Mouse (Mus musculus) midbrain, embryonic 10.5 days (tissue): ENCODE measurements around the gene Slc44a5. TPM values are rescaled to one million over a fixed set of nuclear protein-coding genes. Genes with fewer than 3 reads are reported as not detected.
"Not testable (repeated sequence)": the region's sequence is repeated elsewhere in the genome, so short reads cannot be mapped to it uniquely, and the experiment has no call there.

ENCODE experiments used
- DNase-seq: peaks from one replicate; pipeline ENCODE4 v3.0.0-alpha.2; 2017; ENCODE audit warnings: low spot score
- H3K27ac ChIP-seq: fragments of 300-500 bp; sonication (generic); replicated peaks from 2 replicates; pipeline ENCODE4 v1.5.1; 2016; ENCODE audit warnings: mild to moderate bottlenecking
- H3K27me3 ChIP-seq: fragments of 300-500 bp; sonication (generic); 2 replicates; pipeline ENCODE4 v1.6.1; 2016; ENCODE audit warnings: low read depth, mild to moderate bottlenecking; ENCODE audit not compliant: poor library complexity, severe bottlenecking
- H3K36me3 ChIP-seq: fragments of 300-500 bp; sonication (generic); 2 replicates; pipeline ENCODE4 v1.6.1; 2016; ENCODE audit warnings: mild to moderate bottlenecking, moderate library complexity
- H3K4me1 ChIP-seq: fragments of 300-500 bp; sonication (generic); 2 replicates; pipeline ENCODE4 v1.6.1; 2016
- H3K4me3 ChIP-seq: fragments of 300-500 bp; sonication (generic); 2 replicates; pipeline ENCODE4 v1.5.1; 2016; ENCODE audit warnings: mild to moderate bottlenecking, moderate library complexity
- H3K9me3 ChIP-seq: fragments of 300-500 bp; sonication (generic); replicated peaks from 2 replicates; pipeline ENCODE4 v1.6.1; 2016; ENCODE audit warnings: mild to moderate bottlenecking
- WGBS: fragments of 180-500 bp; shearing (Covaris S2); methylation state at CpG from one replicate; pipeline ENCODE4 v1.1.7; 2016; 5-methylcytosine and 5-hydroxymethylcytosine counted together
- polyA plus RNA-seq: library from polyadenylated mRNA; unstranded; fragments of >200 nt; fragmentation: Nextera tagmentation; extraction: Ambion mirVana; gene quantifications from 2 replicates; pipeline ENCODE4 v1.2.1, GENCODE M21; 2016

Gene Slc44a5
- polyA plus RNA-seq, 1 experiment from 2014 or later, result 3.6 TPM

GRCm38 (mm10) chr3:153975791-153976190, 2.6 kb downstream of the Slc44a5 start:
- DNase-seq, result no peak
- Histone ChIP-seq H3K27ac (no peak overlapping the region), H3K36me3 (no peaks in the 10 kb centered on the region), H3K27me3 (peaks cover 56% of the 10 kb centered on the region), H3K9me3 (no peaks in the 10 kb centered on the region), H3K4me1 (peaks cover 31% of the 10 kb centered on the region), H3K4me3 (no peak overlapping the region)
- 76% methylated on average over 7 of the region's 7 CpGs for WGBS

DNA sequence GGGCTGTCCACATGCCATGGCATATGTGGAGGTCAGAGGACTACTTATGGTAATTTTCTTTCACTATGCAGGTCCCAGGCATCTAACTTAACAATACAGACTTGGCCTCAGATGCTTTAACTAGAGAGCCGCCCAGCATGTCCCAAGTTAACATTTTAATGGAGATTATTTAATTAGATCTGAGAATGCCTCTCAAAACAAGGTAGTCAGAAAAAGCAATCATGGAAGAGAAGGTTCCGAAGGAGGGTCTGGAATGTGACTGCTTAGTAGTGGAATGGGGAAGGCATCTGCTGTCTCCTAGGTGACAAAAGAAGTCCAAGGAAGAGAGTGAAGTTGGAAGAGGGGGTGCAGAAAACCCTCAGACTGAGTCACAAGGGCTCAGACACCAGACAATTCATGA, 7.4 kb downstream of the Slc44a5 start:
- H3K9me3 ChIP-seq, result no peaks in the 10 kb centered on the region
- H3K4me3 ChIP-seq, result no peak overlapping the region
- H3K27me3 ChIP-seq, result peaks cover 9% of the 10 kb centered on the region; the same call in 1 of the 2 replicates
- peaks cover 5% of the 10 kb centered on the region for H3K4me1 ChIP-seq
- no peaks in the 10 kb centered on the region for H3K36me3 ChIP-seq
- H3K27ac ChIP-seq, result no peak overlapping the region
- DNase-seq, result no peak
- 51% methylated on average over 2 of the region's 2 CpGs for WGBS

- no peaks in the 10 kb centered on the region for H3K36me3 ChIP-seq
- H3K9me3 ChIP-seq, result no peaks in the 10 kb centered on the region
- H3K27ac ChIP-seq, result no peak overlapping the region
- H3K4me1 ChIP-seq, result 0 out of 2 replicates have a peak, but pooled peaks cover 3% of the 10 kb centered on the region
- no peak overlapping the region for H3K4me3 ChIP-seq
- DNase-seq, result peak; percentile 36
- no peaks in the 10 kb centered on the region for H3K27me3 ChIP-seq
- WGBS, result 61% methylated on average over 10 of the region's 10 CpGs
Observed at GRCm38 (mm10) chr3:153984428-153985340, 11.4 kb downstream of the Slc44a5 start.

DNA sequence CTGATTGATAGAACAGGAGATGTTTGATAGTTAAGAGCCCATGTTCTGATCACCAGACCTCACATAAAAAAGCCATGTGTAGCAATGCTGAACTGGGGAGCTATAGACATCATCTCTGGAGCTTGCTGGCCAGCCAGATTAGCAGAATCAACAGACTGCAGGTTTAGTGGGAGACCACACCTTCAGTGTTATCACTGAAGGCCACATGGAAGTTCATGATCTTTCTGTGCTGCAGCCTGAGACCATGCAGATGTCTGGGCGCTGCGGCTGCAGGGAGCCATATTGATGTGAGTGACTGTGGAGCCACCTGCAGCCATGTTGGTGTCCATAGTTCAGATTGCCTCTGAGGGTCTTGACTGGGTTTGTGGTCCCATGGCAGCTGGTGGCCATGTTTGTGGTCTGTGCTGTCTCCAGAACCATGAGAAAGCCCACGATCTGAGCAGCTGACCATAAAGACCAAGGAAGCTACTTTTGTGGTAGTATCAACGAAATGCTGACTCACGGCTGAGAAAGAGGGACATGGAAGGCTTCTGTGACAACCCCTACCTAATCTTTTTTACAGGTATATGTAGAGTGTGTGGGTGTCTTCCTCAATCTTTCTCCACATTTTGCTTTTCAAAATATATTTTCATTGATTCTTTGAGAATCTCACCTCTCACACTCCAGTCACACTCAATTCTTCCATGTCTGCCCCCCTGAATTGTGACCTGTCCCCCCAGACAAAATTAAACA, 26.7 kb downstream of the Slc44a5 start:
- no peaks in the 10 kb centered on the region for H3K36me3 ChIP-seq
- no peak overlapping the region for H3K27ac ChIP-seq
- no peak for DNase-seq
- no peak overlapping the region for H3K4me3 ChIP-seq
- H3K9me3 ChIP-seq, result no peaks in the 10 kb centered on the region
- WGBS, result 94% methylated on average over 5 of the region's 5 CpGs
- no peaks in the 10 kb centered on the region for H3K27me3 ChIP-seq
- H3K4me1 ChIP-seq, result no peaks in the 10 kb centered on the region

DNA sequence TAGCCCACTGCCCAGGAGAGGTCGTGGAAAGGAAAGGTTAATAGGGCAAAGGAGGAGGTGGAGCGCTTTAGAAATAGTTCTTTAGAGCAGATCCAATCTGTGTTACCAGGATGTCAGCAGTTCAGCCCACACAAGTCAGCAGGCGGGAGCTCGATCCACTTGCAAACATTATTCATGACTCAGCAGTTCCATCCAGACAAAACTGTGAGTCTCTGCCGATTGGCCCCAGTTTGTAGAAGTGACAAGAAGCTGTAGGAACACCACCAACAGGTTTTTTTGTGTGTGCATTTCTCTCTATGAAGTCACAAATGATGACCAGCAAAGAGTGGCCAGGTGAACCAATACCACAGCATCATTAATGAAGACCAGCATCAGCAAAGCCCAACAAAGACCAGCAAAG, 28.1 kb downstream of the Slc44a5 start:
- DNase-seq, result no peak
- Histone ChIP-seq H3K27ac (no peak overlapping the region), H3K4me3 (no peak overlapping the region)

GRCm38 (mm10) chr3:154046876-154047275, 73.6 kb downstream of the Slc44a5 start:
- Histone ChIP-seq H3K9me3 (no peaks in the 10 kb centered on the region), H3K27me3 (no peaks in the 10 kb centered on the region), H3K27ac (no peak overlapping the region), H3K36me3 (no peaks in the 10 kb centered on the region), H3K4me3 (no peak overlapping the region), H3K4me1 (no peaks in the 10 kb centered on the region)
- WGBS, result 90% methylated on average over 4 of the region's 4 CpGs
- no peak for DNase-seq

More for the DNA sequence above, 28.1 kb downstream of the Slc44a5 start:
- Histone ChIP-seq H3K36me3 (no peaks in the 10 kb centered on the region), H3K4me1 (peaks cover 7% of the 10 kb centered on the region; the same call in 1 of the 2 replicates), H3K27me3 (no peaks in the 10 kb centered on the region), H3K9me3 (no peaks in the 10 kb centered on the region)
- WGBS, result 82% methylated on average over 5 of the region's 5 CpGs

- 83% methylated on average over 7 of the region's 7 CpGs for WGBS
- H3K9me3 ChIP-seq, result no peaks in the 10 kb centered on the region
Observed at GRCm38 (mm10) chr3:154053331-154053730, 80.1 kb downstream of the Slc44a5 start.

DNA sequence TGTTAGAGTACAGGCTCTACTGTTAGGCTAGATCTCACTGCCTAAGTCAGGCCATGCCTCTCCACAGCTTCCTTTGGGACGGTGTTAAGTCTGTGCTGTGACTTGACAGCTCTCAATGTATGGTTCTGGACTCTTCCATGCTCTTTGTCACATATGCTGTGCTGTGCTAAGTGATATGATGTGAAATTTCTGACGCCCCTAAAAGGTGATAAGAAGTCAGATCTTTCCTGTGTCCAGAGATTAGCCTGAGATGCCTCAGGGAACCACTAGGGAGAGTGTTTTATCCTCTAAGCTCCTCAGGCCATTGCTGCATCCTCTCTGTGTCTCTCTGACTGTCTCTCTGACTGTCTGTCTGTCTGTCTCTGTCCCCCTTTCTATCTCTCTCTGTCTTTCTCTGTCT, 84.2 kb downstream of the Slc44a5 start:
- H3K27me3 ChIP-seq, result no peaks in the 10 kb centered on the region
- no peaks in the 10 kb centered on the region for H3K9me3 ChIP-seq
- H3K4me3 ChIP-seq, result no peak overlapping the region
- H3K4me1 ChIP-seq, result 0 out of 2 replicates have a peak, but pooled peaks cover 5% of the 10 kb centered on the region
- 86% methylated on average over 2 of the region's 2 CpGs for WGBS
- H3K36me3 ChIP-seq, result no peaks in the 10 kb centered on the region
- DNase-seq, result no peak
- no peak overlapping the region for H3K27ac ChIP-seq

More at GRCm38 (mm10) chr3:154053331-154053730, 80.1 kb downstream of the Slc44a5 start:
- Histone ChIP-seq H3K4me3 (no peak overlapping the region), H3K36me3 (no peaks in the 10 kb centered on the region), H3K27me3 (no peaks in the 10 kb centered on the region), H3K27ac (no peak overlapping the region), H3K4me1 (no peaks in the 10 kb centered on the region)
- DNase-seq, result no peak

DNA sequence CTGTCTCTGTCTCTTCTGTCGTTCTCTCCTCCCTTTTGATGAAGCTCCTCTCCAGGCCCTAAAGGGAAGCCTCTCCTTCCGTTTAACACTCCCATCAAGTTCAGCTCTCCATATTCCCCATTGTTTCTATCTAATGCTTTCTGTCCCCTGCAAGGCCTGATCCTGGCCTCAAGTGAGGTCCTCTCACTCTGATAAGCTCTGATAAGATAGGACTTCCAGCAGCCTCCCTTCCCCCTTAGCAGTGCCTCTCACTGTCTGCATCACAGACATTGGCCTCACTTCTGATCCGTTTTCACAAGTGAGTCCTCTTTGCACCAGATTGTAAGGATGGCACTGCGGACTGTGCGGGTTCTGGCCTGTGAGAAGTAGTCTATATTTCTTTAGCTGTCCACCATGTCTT, 85.0 kb downstream of the Slc44a5 start:
- no peaks in the 10 kb centered on the region for H3K27me3 ChIP-seq
- H3K4me1 ChIP-seq, result 0 out of 2 replicates have a peak, but pooled peaks cover 5% of the 10 kb centered on the region
- H3K9me3 ChIP-seq, result no peaks in the 10 kb centered on the region
- WGBS, result 81% methylated on average over 5 of the region's 5 CpGs
- no peak for DNase-seq
- H3K36me3 ChIP-seq, result no peaks in the 10 kb centered on the region
- no peak overlapping the region for H3K4me3 ChIP-seq
- no peak overlapping the region for H3K27ac ChIP-seq

DNA sequence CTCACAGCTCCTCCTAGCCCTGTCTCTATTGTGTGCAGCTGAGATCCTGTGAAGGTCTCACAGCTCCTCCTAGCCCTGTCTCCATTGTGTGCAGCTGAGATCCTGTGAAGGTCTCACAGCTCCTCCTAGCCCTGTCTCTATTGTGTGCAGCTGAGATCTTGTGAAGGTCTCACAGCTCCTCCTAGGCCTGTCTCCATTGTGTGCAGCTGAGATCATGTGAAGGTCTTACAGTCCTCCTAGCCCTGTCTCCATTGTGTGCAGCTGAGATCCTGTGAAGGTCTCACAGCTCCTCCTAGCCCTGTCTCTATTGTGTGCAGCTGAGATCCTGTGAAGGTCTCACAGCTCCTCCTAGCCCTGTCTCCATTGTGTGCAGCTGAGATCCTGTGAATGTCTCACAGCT, 98.8 kb downstream of the Slc44a5 start:
- not testable (repeated sequence) for H3K9me3 ChIP-seq, H3K4me3 ChIP-seq, H3K36me3 ChIP-seq, H3K27ac ChIP-seq, H3K4me1 ChIP-seq, H3K27me3 ChIP-seq, DNase-seq

DNA sequence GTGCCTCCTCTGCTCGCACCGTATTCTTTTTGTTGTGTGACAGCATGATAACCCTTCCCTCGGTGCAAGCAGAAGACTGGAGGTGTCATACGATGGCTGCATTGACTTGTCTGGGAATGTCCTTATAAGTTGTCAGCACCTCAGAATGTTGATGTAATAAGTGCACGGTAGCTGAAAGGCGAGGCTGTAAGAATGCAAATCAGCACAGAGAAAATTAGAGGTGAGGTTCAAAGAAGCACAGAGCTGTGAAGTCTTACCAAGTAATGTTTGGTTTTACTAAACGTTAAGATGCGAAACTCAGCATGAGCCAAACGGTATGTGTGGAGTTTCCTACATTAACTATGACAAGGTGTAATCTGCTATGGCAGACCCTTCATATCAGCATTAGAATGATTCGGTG, 102.5 kb downstream of the Slc44a5 start:
- Histone ChIP-seq H3K9me3 (no peaks in the 10 kb centered on the region), H3K4me1 (peaks cover 3% of the 10 kb centered on the region), H3K27ac (no peak overlapping the region), H3K36me3 (no peaks in the 10 kb centered on the region), H3K4me3 (no peak overlapping the region), H3K27me3 (no peaks in the 10 kb centered on the region)
- DNase-seq, result no peak
- WGBS, result 91% methylated on average over 10 of the region's 10 CpGs

DNA sequence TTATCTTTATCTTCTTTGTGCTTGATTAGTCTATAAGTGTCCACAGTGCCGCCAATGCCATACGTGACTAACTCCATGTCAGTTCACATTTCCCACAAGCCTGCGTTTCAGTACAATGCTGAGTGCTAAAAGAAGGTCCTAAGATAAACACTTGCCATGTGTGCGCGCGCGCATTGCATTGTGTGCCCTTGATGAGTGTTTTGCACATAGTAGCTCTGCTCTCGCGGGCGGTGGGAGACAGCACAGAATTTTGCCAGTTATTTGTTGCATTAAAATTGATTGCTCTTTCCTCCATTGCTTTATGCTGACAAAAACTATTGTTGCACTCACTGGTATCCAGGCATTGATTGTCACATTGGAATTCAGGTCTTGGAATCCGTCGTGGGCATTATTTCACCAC, 108.5 kb downstream of the Slc44a5 start:
- Histone ChIP-seq H3K27ac (0 out of 2 replicates have a peak overlapping the region, but pooled peaks have one; percentile 65), H3K27me3 (no peaks in the 10 kb centered on the region), H3K4me1 (peaks cover 30% of the 10 kb centered on the region), H3K4me3 (no peak overlapping the region), H3K36me3 (no peaks in the 10 kb centered on the region), H3K9me3 (no peaks in the 10 kb centered on the region)
- DNase-seq, result peak; percentile 27
- WGBS, result 74% methylated on average over 12 of the region's 12 CpGs

- no peak for DNase-seq
- H3K9me3 ChIP-seq, result no peaks in the 10 kb centered on the region
- 44% methylated on average over 9 of the region's 9 CpGs for WGBS
- H3K27me3 ChIP-seq, result no peaks in the 10 kb centered on the region
- H3K36me3 ChIP-seq, result no peaks in the 10 kb centered on the region
- H3K27ac ChIP-seq, result peak overlapping the region; percentile 65
- no peak overlapping the region for H3K4me3 ChIP-seq
- H3K4me1 ChIP-seq, result peaks cover 30% of the 10 kb centered on the region
Observed at GRCm38 (mm10) chr3:154082241-154082640, 109.0 kb downstream of the Slc44a5 start.
